Mouse (Mus musculus): ENCODE results near the gene Plcd4.

The Plcd4 gene

GRCm38 (mm10) chr1:74600501-74601266 is 58.0 kb downstream of the Plcd4 start:
- DNase-seq: no peak

GRCm38 (mm10) chr1:74601267-74601962 is 58.7 kb downstream of the Plcd4 start, which contains the start of the genes Rnf25 and Stk36:
Rnf25 (minus strand) TSS chr1:74601397.
Stk36 (plus strand) TSS chr1:74601445.
- peak; percentile 78 to 80 for DNase-seq

Data from B cell, adult 2 months (primary cell).